Mouse (Mus musculus) adrenal gland, adult 18-20 months (tissue): ENCODE results near the gene Hk1. TPM values are rescaled to one million over a fixed set of nuclear protein-coding genes. Genes with fewer than 3 reads are reported as not detected.

Experiments
- DNase-seq, 2 experiments: peaks; one replicate each; pipeline ENCODE4 v3.0.0; 2021 to 2022; ENCODE audit warnings: low spot score in 2 of 2
- total RNA-seq, 2 experiments: library from RNA; stranded (reverse); gene quantifications; 1 replicate in 1 of 2; 2 replicates in 1 of 2; pipeline ENCODE4 v1.2.3; 2021

The Hk1 gene
- total RNA-seq, 2 experiments from 2014 or later: 26.2 to 30.2 TPM

GRCm38 (mm10) chr10:62279066-62279465 is 100.6 kb downstream of the Hk1 start:
- no peak for DNase-seq

DNA sequence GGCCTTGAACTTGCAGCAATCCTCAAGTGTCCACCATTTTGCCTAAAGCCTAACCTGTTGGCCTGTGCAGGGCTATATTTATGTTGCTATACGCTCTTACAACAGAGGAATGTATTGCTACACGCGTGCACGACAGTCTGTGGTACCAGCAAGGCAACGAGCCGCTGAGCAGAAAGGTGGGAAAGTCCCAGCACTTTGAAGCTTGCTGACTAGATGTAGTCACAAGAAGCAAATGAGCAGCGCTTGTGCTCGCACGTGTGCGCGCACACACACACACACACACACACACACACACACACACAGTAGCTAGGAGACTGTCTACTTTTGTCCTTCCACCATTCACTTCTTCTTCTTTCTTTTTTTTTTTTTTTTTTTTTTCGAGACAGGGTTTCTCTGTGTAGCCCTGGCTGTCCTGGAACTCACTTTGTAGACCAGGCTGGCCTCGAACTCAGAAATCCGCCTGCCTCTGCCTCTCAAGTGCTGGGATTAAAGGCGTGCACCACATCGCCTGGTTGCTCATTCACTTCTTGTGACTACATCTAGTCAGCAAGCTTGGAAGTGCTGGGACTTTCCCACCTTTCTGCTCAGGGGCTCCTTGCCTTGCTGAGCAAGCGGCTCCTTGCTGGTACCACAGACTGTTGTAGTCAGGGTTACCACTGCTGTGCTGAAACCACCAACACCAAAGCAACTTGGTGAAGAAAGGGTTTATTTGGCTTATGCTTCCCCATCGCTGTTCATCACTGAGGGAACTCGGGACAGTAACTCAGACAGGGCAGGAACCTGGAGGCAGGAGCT is 102.0 kb downstream of the Hk1 start:
- no peak for DNase-seq

DNA sequence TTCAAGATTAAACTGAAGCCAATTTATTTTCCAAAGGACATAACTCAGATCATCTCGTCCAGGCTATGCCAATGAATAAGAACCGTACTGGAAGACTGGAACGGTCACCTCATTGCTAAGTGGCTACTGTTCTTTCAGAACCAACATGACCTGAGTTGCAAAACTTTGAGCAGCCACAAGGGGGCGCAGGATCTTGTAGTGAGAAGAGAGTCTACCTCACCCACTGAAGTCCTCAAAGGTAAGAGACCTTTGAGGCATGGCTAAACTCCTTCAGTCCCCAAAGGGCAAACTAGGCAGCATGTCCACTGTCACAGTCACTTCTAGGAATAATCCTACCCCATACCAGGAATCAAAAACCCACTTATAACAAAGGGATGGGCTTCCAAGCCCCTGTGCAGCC is 104.5 kb downstream of the Hk1 start:
- DNase-seq: peak; percentile 86 to 94

DNA sequence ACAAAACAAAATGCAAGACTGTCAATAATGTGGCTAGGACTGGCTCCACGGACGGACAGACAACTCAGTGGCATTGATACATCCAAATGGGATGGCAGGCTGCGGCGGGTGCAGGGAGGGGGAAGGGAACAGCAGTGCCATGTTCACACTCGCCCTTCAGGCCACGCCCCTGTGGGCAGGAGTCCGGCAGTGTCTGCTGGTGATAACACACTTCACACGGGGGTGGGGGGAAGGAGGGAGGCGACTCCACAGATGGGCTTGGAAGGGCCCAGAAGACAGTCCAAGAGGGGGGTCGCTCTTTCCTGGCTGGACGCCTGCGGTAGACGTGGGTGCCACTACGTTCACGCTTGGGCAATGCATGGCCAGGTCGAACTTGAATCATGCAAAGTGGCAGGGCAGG is 110.4 kb downstream of the Hk1 start:
- DNase-seq: no peak

GRCm38 (mm10) chr10:62264299-62264698 is 115.4 kb downstream of the Hk1 start:
- no peak for DNase-seq

GRCm38 (mm10) chr10:62261115-62261886 is 118.4 kb downstream of the Hk1 start:
- DNase-seq: peak; percentile 46 to 62

DNA sequence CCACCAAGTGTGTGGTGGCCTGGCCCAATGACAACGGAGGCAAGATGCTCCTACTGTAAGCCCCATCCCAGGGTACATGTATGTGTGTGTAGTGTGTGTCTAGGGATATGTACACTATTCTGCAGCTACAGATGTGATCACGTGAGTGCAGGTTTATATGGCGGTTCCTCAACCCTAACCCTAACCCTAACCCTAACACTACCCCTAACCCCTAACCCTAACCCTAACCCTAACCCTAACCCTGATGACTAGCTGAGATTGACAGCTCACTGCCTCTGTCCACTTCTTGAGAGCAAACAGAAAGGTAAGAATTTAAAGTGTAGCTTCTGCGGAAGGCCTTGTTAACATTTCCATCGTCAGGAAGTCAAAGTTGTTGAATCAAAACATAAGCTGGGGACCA is 121.4 kb downstream of the Hk1 start:
- no peak for DNase-seq

- peak in 1 of 2 experiments; percentile 44 for DNase-seq
Measured at GRCm38 (mm10) chr10:62252496-62253235, 127.0 kb downstream of the Hk1 start.

DNA sequence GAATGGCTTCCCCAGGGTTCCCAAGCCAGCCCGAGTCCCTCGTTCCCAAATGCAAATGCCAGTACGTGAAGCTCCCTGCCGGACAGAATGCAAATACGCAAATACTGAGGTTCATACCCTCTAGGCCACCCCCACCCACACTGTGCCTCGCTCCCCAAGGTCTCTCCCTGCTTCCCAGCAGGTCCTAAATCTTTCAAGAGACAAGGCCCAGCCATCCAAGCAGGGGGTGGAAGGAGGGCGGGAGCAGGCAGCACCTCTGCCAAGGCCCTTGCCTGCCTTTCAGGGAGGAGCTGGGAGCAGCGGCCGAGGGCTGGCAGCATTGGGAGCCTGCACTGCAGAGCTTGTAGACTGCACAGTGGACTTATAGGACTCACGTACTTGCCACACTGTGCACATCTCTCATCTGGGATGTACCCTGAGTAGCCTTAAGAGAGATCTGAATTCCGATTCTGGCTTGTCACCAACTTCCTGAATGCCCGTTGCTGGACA is 127.7 kb downstream of the Hk1 start, which contains the start of gene Tacr2:
TSS of gene Tacr2 (plus strand) at position 439 of the 489 bp plus-strand sequence.
- DNase-seq: peak; percentile 40 to 54

GRCm38 (mm10) chr10:62247815-62248214 is 131.9 kb downstream of the Hk1 start:
- no peak for DNase-seq

DNA sequence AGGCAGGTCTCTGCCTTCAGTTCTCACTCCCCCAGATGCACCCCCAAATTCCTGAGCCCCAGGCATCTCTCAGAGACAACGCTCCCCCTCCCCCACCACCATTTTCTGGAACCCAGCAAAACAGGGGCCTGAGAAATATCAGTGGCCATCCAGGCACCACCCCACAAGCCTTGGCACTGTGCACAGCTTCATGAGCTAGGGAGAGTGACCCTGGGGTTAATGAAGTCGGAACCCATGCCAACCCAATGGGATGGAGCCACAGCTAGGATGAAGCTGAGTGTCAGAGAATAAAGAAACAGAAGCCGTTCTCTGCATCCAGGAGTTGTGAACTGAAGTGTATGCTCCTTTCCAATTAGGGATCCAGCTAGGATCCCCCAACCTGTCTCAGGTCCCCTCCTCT is 132.6 kb downstream of the Hk1 start:
- DNase-seq: no peak

- DNase-seq: no peak
Measured at GRCm38 (mm10) chr10:62244067-62244466, 135.6 kb downstream of the Hk1 start.

DNA sequence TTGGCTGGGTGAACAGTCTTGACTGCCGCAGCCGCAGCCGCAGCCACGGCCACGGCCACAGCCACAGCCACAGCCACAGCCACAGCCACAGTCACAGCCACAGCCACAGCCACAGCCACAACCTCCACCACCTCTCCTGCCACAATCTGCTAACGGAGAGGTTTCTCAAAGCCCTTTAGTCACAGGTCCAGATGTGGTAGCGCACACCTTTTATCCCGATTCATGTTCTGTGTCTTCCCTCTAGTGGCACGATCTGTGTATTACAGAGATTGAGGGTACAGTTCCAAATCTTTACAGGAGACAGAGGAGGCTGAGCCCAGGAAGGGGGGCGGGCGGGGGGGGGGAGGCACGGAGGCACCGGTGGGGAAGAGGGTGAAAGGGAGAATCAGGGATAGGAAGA is 136.8 kb downstream of the Hk1 start:
- DNase-seq: peak; percentile 57 to 62

- no peak for DNase-seq
Measured at GRCm38 (mm10) chr10:62242358-62242757, 137.3 kb downstream of the Hk1 start.

GRCm38 (mm10) chr10:62239270-62239669 is 140.4 kb downstream of the Hk1 start:
- no peak for DNase-seq

DNA sequence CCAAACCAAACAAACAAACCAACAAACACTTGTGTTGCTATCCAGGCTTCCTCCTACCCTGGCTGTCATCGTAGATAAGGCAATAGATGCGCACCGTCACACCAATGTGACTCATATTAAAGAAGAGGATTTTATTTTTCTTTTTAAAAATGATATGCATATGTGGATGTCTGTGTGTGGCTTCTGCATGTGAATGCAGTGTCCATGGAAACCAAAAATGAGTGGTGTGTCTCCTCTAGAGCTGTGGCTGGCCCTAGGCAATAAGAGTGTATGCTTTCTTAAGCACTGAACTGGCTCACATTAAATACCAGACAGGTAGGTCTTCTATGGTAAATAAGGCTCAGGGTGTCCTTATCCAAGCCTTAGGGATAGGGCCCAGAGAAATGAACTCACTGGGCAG is 141.0 kb downstream of the Hk1 start:
- no peak for DNase-seq

DNA sequence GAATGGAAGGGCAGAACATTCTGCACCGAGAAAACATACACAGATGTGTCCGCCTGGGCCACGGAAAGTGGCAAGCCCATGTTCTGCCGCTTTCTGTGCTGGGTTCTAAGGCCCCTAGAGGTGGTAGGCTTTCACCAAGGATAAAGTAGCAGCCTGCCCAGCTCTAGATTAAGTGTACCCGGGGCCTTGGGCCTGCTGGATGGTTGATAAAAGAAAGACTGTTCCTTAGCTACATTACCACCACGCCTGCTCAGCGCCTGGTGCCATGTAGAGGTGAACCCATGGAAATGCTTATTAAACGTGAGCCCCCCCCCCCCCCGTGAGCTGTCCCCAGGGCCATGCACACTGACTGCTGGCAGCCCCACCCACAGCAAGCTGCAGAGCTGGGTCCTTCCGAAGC is 142.5 kb downstream of the Hk1 start:
- no peak for DNase-seq

GRCm38 (mm10) chr10:62236165-62236564 is 143.5 kb downstream of the Hk1 start:
- no peak for DNase-seq

- DNase-seq: no peak
Measured at GRCm38 (mm10) chr10:62231811-62232210, 147.9 kb downstream of the Hk1 start.

DNA sequence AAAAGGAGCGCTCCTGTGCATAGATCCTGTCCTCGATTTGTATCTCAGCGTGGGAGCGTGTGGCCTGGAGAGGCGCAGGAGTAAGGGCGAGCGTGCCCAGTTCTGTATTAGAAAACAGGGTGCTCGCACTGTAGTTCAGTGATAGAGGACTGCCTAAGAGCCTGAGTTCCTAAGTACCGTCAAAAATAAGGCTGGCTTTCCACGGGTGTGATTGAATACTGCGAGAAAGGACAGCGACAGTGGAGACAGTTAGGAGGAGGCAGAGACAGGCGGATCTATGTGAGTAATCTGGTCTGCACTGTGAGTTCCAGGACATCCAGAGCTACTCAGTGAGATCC is 148.3 kb downstream of the Hk1 start:
- no peak for DNase-seq

DNA sequence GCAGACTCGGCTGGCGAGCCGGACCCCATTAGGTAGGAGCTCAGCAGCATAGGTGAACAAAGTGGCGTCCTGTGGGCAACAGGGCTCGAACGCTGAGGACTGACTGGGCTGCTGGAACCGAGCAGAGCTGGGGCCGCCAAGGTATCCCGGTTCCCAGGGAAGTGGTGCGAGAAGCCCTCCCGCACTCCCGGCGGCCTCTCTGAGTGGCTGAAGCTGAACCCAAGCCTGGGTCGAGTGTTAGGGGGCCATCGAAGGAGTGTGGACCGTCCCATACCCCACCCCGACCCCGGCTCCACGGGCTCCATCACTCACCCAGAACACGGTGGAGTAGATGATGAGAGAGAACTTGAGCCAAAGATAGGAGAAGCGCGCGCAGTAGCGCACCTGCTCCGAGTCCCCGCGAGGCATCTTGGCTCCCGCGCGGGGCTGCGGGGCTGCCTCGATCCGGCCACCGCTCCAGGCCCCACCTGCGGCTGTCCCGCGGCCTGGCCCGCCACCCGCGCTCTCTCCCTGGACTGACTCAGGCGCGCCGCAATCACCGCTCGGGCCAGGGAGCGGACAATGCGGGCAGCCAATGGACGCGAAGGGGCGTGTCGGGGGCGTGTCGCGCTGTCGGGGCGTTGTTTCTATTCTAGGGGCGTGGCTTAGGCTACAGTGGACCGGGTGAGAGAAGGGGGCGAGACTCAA is 148.9 kb downstream of the Hk1 start, which contains the start of gene Tspan15:
TSS of gene Tspan15 (minus strand) at position 544 of the 687 bp plus-strand sequence.
- peak; percentile 95 to 97 for DNase-seq
